Mouse (Mus musculus): ENCODE measurements around the gene Polr2e. TPM values are rescaled to one million over a fixed set of nuclear protein-coding genes. Genes with fewer than 3 reads are reported as not detected.

The Polr2e gene
- total and polyA plus RNA-seq, 3 experiments: 105 to 194 (median 127) TPM

- dilution Hi-C loops (cut with MboI; ENCODE audit: extremely low pct_ligation_motif_present, extremely low pct_unique_long_range_greater_than_20kb, low sequenced_read_pairs) (no loop called here), in situ Hi-C loops (cut with MboI; ENCODE audit: low pct_ligation_motif_present, low pct_unique_long_range_greater_than_20kb, low sequenced_read_pairs) (no loop called here)
- Histone ChIP-seq H3K27me3 (replicated peaks) (no peaks in the 10 kb centered on the region), H3K27ac (ENCODE audit: insufficient read depth, low read depth) (peak overlapping the region; percentile 43), H3K4me3 (replicated peaks in 1 of 3; ENCODE audit: low read depth in 2 of 3, low read length in 2 of 3, poor library complexity in 1 of 3) (no peak overlapping the region), H3K4me2 (ENCODE audit: insufficient read depth, low read depth, poor library complexity, severe bottlenecking) (no peak overlapping the region), H3K36me3 (replicated peaks in 1 of 2; ENCODE audit: control insufficient read depth in 1 of 2, insufficient read depth in 1 of 2, low read length in 1 of 2) (peaks cover 49 to 67% of the 10 kb centered on the region in 2 experiments), H3K9ac (ENCODE audit: insufficient read depth, low read depth) (0 out of 2 replicates have a peak overlapping the region, but pooled peaks have one; percentile 12), H3K79me2 (replicated peaks; ENCODE audit: control insufficient read depth, extremely low read depth, insufficient read depth, poor library complexity, severe bottlenecking) (peaks cover 20% of the 10 kb centered on the region), H3K4me1 (ENCODE audit: control insufficient read depth in 1 of 2, insufficient read depth in 2 of 2) (peaks cover 35 to 71% of the 10 kb centered on the region in 2 experiments), H3K9me3 (replicated peaks; ENCODE audit: low read length) (no peaks in the 10 kb centered on the region)
- no peak for DNase-seq (ENCODE audit: extremely low read depth)
- TF ChIP-seq CHD1 (IDR thresholded peaks at IDR 0.05; ENCODE audit: low read depth, low read length) (no peak), JUND (conservative IDR thresholded peaks at IDR 0.05; ENCODE audit: low read depth, low read length) (no peak), MAFK (IDR thresholded peaks at IDR 0.05; ENCODE audit: insufficient replicate concordance, low read length) (no peak), MAZ (IDR thresholded peaks at IDR 0.05; ENCODE audit: low read depth, low read length) (no peak), GABPA (IDR thresholded peaks at IDR 0.05; ENCODE audit: insufficient replicate concordance, low read depth, low read length) (no peak), ELF1 (IDR thresholded peaks at IDR 0.05; ENCODE audit: low read depth, low read length) (no peak), ZKSCAN1 (IDR thresholded peaks at IDR 0.05; ENCODE audit: borderline replicate concordance, low read depth, low read length) (no peak), PAX5 (IDR thresholded peaks at IDR 0.05; ENCODE audit: low read length) (no peak), SMC3 (IDR thresholded peaks at IDR 0.05; ENCODE audit: low read depth, low read length) (no peak)
Measured at GRCm38 (mm10) chr10:80035148-80035547, 4.4 kb downstream of the Polr2e start.

GRCm38 (mm10) chr10:80033511-80034391, 5.8 kb downstream of the Polr2e start:
- H3K4me3 ChIP-seq (replicated peaks in 1 of 3; ENCODE audit: low read depth in 2 of 3, low read length in 2 of 3, poor library complexity in 1 of 3): no peak overlapping the region
- in situ Hi-C loops (cut with MboI; ENCODE audit: low pct_ligation_motif_present, low pct_unique_long_range_greater_than_20kb, low sequenced_read_pairs) (no loop called here), dilution Hi-C loops (cut with MboI; ENCODE audit: extremely low pct_ligation_motif_present, extremely low pct_unique_long_range_greater_than_20kb, low sequenced_read_pairs) (no loop called here)
- H3K9me3 ChIP-seq (replicated peaks; ENCODE audit: low read length): no peaks in the 10 kb centered on the region
- H3K4me1 ChIP-seq (ENCODE audit: control insufficient read depth in 1 of 2, insufficient read depth in 2 of 2): peaks cover 35 to 71% of the 10 kb centered on the region in 2 experiments
- H3K27me3 ChIP-seq (replicated peaks): no peaks in the 10 kb centered on the region
- peaks cover 60 to 78% of the 10 kb centered on the region in 2 experiments for H3K36me3 ChIP-seq (replicated peaks in 1 of 2; ENCODE audit: control insufficient read depth in 1 of 2, insufficient read depth in 1 of 2, low read length in 1 of 2)
- peak overlapping the region; percentile 54 for H3K9ac ChIP-seq (ENCODE audit: insufficient read depth, low read depth)
- DNase-seq (ENCODE audit: extremely low read depth): no peak
- TF ChIP-seq CHD1 (IDR thresholded peaks at IDR 0.05; ENCODE audit: low read depth, low read length) (no peak), ZC3H11A (IDR thresholded peaks at IDR 0.05; ENCODE audit: low read depth, low read length) (no peak), HCFC1 (IDR thresholded peaks at IDR 0.05; ENCODE audit: low read depth, low read length) (no peak), TCF12 (IDR thresholded peaks at IDR 0.05; ENCODE audit: low read depth, low read length) (0 out of 2 replicates have a peak, but pooled peaks have one; percentile 11), E2F4 (IDR thresholded peaks at IDR 0.05; ENCODE audit: insufficient replicate concordance, low read depth, low read length) (no peak), JUN (IDR thresholded peaks at IDR 0.05; ENCODE audit: insufficient read depth, low read depth, low read length) (no peak), IRF4 (IDR thresholded peaks at IDR 0.05; ENCODE audit: low read depth, low read length) (peak; percentile 54; the same call in 1 of the 2 replicates), SMC3 (IDR thresholded peaks at IDR 0.05; ENCODE audit: low read depth, low read length) (peak; percentile 61), TBP (conservative IDR thresholded peaks at IDR 0.05; ENCODE audit: low read depth, low read length) (no peak), CTCF (conservative IDR thresholded peaks at IDR 0.05 in 1 of 2, IDR thresholded peaks at IDR 0.05 in 1 of 2; ENCODE audit: low read depth in 2 of 2, low read length in 2 of 2) (peak in 1 of 2 experiments; percentile 77; a peak in 2 of 4 replicates), POLR2A (IDR thresholded peaks at IDR 0.05; ENCODE audit: low read depth, low read length) (0 out of 2 replicates have a peak, but pooled peaks have one; percentile 3), MEF2A (IDR thresholded peaks at IDR 0.05; ENCODE audit: borderline replicate concordance, low read depth, low read length) (0 out of 2 replicates have a peak, but pooled peaks have one; percentile 16), ELF1 (IDR thresholded peaks at IDR 0.05; ENCODE audit: low read depth, low read length) (no peak), RAD21 (IDR thresholded peaks at IDR 0.05; ENCODE audit: low read depth, low read length) (peak; percentile 70), BHLHE40 (IDR thresholded peaks at IDR 0.05; ENCODE audit: low read depth, low read length) (peak; percentile 41; the same call in 1 of the 2 replicates)
- peak overlapping the region; percentile 99 for H3K27ac ChIP-seq (ENCODE audit: insufficient read depth, low read depth)
- H3K79me2 ChIP-seq (replicated peaks; ENCODE audit: control insufficient read depth, extremely low read depth, insufficient read depth, poor library complexity, severe bottlenecking): peaks cover 13% of the 10 kb centered on the region
- H3K4me2 ChIP-seq (ENCODE audit: insufficient read depth, low read depth, poor library complexity, severe bottlenecking): peak overlapping the region; percentile 86
